Mouse (Mus musculus) T-helper 1 cell (primary cell): ENCODE results near the gene Atp8b5.

Experiments
- in situ Hi-C: fragments of 300-600 bp; cut with MboI, MseI; formaldehyde crosslinking; loops from one replicate; pipeline ENCODE4 v1.15.1; 2025; ENCODE audit warnings: high pct_unique_total_duplicates

Atp8b5 gene

DNA sequence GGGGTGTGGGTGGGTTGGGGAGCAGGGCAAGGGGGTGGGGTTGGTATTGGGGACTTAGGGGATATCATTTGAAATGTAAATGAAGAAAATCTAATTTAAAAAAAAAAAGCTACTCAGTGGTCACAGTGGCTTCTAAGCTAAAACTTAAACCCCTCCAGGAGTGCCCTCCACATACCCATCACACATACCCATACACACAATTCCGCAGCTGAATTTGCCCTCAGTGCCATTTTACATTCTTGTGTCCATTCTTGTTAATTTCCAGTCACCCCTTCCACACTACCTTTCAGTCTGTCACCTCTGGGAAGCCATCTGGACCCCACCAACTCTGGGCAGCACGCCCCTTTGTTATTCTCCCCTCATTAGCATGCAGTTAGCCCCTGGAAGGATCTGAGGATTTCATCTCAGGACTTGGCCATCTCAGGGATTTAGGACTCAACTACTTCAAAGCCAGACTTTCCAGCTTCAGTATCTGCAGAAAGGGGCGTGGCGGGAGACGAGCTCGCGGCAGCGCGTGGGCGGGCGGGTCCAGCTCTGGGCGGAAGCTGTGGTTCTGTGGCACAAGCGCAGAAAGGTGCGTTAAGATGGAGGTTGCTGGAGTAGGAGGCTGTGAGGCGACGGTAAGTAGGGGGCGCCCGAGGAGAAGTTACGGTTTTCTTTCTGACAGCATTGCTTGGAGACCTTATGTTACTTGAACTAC, at the start of gene Atp8b5:
Gene Atp8b5, plus strand, starts transcription at position 537 of the 700 bp plus-strand sequence.
- in situ Hi-C loops: no loop called here

DNA sequence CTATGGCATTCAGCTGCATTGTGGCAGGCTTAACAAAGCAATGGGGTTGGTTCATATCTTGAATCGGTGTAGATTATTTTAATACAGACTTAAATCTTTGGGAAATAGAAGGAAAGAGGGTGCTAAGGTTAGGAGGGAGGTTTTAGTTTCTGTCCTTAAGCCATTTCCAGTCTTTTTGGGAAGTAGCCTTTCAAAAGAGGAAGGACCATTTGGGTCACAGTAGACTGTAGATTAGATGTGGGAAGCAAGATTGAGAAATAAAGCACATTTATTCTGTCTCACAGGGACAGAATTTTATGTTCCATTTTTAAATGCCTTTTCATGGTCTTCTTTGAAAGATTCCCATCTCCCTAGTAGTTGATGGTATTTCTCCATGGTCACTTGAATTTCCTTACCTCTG, 49.0 kb upstream of the Atp8b5 start:
- in situ Hi-C loops: no loop called here

- in situ Hi-C loops: no loop called here
Observed at GRCm38 (mm10) chr4:43231821-43232220, 35.1 kb upstream of the Atp8b5 start.

DNA sequence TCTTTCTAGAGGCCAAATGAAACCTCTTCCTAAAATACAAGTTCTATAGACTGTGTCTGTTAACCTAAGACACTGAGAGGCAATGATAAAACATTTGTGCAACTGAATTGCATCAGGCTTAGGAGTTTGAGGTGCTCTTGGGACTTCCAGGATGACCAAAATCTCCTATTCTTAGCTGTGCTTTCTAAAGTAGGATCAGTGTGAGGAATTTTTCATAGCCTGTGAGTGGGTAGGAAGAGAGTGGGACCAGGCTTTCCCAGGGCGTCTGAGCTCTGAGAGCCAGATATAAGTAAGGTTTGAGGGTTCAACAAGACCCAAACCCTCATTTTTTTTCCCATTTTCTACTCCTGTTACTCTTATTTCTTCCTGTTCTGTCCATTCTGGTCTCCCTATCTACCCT, 34.0 kb upstream of the Atp8b5 start:
- in situ Hi-C loops: no loop called here

DNA sequence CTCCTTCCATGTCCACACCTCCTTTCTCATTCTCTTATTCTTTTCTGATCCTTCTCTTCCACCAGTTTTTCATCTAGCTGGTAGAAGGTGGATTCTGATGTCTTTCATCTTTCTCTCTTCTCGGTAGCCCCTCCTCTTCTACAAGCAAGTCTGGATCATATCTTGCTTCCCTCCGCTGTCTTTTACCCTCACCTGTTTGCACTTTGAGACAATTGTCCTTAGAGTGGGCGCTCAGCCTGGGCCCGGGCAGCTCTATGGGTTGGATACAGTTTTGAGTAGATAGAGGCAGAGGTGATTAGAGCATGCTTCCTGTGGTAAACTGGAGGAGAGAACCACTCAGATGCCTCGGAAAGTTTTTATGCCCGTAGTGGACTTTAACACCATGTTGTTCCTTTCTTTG, 33.5 kb upstream of the Atp8b5 start:
- in situ Hi-C loops: no loop called here

- in situ Hi-C loops: no loop called here
Observed at GRCm38 (mm10) chr4:43236898-43237297, 30.1 kb upstream of the Atp8b5 start.

GRCm38 (mm10) chr4:43240716-43241115, 26.2 kb upstream of the Atp8b5 start:
- in situ Hi-C loops: no loop called here

GRCm38 (mm10) chr4:43244022-43244421, 22.9 kb upstream of the Atp8b5 start:
- in situ Hi-C loops: no loop called here

GRCm38 (mm10) chr4:43245776-43246175, 21.2 kb upstream of the Atp8b5 start:
- in situ Hi-C loops: no loop called here

- in situ Hi-C loops: no loop called here
Observed at GRCm38 (mm10) chr4:43248026-43248425, 18.9 kb upstream of the Atp8b5 start.

GRCm38 (mm10) chr4:43248909-43249308, 18.1 kb upstream of the Atp8b5 start:
- in situ Hi-C loops: no loop called here

GRCm38 (mm10) chr4:43251269-43251668, 15.7 kb upstream of the Atp8b5 start:
- in situ Hi-C loops: no loop called here

DNA sequence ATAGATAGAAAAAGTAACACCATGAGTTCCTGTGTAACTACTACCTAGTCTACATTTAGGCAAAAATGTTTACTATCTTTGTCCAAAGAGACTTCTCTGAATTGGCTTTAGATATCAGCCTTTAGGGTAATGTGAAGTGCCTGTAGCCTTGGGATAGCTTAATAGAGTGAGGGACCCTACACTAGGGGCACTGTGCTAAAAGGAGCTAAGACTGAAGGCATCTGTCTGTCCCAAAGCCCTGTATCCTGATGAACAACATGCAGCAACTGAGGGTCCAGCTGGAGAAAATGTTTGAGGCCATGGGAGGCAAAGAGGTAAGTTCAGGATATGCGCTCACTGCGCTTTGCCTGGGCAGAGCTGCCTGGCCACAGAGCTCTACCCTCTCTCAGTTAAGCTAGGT, 9.9 kb upstream of the Atp8b5 start:
- in situ Hi-C loops: no loop called here

GRCm38 (mm10) chr4:43258556-43258955, 8.4 kb upstream of the Atp8b5 start:
- in situ Hi-C loops: no loop called here

DNA sequence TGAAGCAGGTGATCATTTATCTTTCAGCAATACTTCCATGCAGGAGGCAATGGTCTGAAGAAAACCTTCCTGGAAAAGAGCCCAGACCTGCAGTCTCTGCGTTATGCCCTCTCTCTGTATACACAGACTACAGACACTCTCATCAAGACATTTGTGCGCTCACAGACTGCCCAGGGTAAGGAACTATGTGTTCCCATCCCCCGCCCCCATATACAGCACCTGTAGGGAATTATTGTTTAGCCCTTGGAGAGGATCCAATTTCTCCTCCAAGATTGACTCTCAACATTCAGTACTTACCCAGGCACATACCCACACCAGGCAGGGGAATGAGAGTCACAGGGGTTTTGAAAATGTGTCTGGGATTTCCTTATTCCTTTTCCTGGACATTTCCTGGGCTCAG, 7.5 kb upstream of the Atp8b5 start:
- in situ Hi-C loops: no loop called here

DNA sequence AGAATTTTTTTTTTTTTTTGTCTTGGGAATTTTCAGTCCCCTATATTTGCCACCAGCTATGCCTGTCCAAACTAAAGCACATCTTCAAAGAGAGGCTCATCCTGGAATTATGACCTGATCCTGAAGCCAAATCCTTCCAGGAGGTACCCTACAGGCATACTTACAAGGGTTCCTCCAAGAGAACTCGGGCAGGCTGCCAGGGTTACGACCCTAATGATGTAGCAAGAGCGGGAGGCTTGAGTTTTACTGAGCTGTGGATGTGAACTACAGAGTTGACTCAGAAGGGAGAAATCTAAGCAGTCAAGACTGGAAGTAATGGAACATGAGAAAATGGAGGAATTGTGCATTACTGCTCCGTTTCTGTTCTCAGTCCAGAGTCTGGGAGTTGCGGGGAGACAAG, 6.9 kb upstream of the Atp8b5 start:
- in situ Hi-C loops: no loop called here

DNA sequence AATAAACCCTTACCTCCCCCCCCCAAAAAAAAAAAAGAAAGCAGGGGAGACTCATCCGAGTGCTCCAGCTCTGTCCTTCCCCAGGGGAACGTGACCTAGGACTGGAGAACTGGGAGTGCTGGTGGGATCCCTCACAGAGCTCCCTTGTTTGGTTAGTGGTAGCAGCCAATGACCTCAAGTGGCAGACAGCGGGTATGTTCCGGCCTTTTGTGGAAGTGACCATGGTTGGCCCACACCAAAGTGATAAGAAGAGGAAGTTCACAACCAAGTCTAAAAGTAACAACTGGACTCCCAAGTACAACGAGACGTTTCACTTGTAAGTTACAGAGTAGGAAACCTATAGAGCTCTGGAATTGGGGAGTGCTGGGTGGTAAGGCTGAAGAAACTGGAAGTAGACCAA, 4.1 kb upstream of the Atp8b5 start:
- in situ Hi-C loops: no loop called here

DNA sequence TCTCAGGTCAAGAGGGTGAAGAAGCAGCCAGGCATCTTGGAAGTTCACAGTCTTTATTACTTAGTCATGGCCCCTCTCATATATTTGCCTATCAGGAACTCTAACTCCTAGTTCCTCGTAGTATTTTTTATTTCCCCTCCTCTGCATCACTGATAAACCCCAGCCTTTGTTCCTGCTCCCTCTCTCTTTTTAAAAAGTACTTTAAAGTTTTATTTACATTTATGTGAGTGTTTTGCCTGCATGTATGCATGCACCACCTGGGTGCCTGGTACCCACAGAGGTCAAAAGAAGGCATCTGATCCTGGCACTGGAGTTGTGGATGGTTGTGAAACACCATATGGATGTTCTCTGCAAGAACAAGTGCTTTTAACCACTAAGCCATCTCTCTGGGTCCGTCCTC, 813 bp upstream of the Atp8b5 start:
- in situ Hi-C loops: no loop called here

DNA sequence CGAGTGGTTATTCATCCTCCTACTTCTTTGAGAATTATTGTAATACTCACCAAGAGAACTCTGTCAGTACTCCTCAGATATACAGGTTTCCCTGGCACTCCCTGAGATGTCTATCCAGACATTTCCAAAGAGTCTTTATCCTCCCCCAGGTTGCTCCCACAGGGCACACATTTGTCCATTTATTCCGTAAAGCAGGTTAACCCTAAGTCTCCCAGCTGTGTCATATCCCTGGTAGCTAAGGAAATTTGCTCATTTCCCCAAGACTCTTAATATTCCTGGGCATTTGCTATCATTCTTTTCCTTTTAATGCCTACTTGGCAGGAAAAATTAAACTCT, 332 bp downstream of the Atp8b5 start:
- in situ Hi-C loops: no loop called here

GRCm38 (mm10) chr4:43285476-43285875, 18.5 kb downstream of the Atp8b5 start:
- in situ Hi-C loops: no loop called here

GRCm38 (mm10) chr4:43287305-43287704, 20.3 kb downstream of the Atp8b5 start:
- in situ Hi-C loops: no loop called here

DNA sequence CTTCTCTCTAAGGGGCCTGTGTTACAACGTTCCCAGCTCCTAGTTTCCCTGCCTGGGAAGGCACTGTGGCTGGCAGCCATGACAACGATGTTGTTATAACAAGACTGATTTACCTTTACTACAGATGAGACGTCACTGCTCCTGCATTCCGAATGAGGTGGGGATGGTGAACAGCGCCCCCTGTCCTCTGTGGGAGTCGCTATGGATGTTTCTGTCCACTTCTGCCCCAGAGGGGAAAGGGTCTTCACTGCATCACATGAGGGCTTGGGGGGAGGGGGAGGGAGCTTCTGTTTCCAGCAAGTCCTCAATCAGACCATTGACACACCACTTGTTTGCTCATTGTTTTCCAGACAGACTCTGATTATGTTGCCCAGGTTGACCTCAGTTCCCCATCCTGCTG, 27.0 kb downstream of the Atp8b5 start:
- in situ Hi-C loops: no loop called here

DNA sequence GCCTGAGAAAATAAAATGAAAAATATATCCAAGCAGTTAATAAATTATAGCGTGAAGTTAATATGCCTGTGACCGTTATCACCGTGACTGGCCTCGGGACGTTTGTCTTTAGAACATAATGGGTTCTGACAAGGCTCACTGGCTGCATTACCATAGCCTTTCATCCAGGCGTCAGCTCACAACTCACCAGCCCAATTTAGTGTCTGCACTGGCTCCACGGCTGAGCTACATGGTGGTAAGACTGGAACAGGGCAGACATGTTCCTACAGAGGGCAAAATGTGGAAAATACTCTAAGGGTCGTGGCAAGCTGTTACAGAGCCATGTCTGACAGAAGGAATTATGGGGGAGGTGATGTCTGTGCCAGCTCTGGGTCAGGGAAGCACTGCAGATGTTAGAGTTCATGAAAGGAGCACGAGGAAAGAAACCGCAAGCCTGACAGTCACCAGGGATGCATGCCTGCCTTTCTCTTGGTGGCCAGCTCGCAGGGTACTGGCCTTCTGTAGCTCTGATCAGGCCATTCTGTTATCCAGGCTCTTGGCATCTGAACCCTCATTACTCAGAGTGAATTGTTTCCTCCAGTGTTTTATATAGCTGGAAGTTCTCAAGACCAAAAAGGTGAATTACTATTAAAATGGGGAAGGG, 42.9 kb downstream of the Atp8b5 start:
- in situ Hi-C loops: no loop called here

GRCm38 (mm10) chr4:43321536-43321935, 54.6 kb downstream of the Atp8b5 start:
- in situ Hi-C loops: no loop called here
